Mouse (Mus musculus): ENCODE data around the gene Emilin2. TPM values are rescaled to one million over a fixed set of nuclear protein-coding genes. Genes with fewer than 3 reads are reported as not detected.
A peak's percentile ranks its signal among the peaks of the same experiment; 100 is the strongest.

The Emilin2 gene
- polyA plus RNA-seq, 1 experiment from 2014 or later: 1.5 TPM

GRCm38 (mm10) chr17:71277701-71278491 lies 33.9 kb downstream of the Emilin2 start:
- H3K4me1 ChIP-seq: no peaks in the 10 kb centered on the region
- H3K9ac ChIP-seq: no peak overlapping the region
- H3K4me2 ChIP-seq: no peak overlapping the region
- no peak for ATAC-seq
- no peaks in the 10 kb centered on the region for H3K27me3 ChIP-seq
- no peak overlapping the region for H3K27ac ChIP-seq
- H3K9me3 ChIP-seq (replicated peaks): no peaks in the 10 kb centered on the region
- no peak overlapping the region for H3K4me3 ChIP-seq
- WGBS: 92% methylated on average over 6 of the region's 6 CpGs
- H3K36me3 ChIP-seq (ENCODE audit: poor library complexity, severe bottlenecking): no peaks in the 10 kb centered on the region

GRCm38 (mm10) chr17:71276771-71277170 lies 35.0 kb downstream of the Emilin2 start:
- Histone ChIP-seq H3K9me3 (replicated peaks) (no peaks in the 10 kb centered on the region), H3K4me1 (no peaks in the 10 kb centered on the region), H3K9ac (no peak overlapping the region), H3K27ac (no peak overlapping the region), H3K36me3 (ENCODE audit: poor library complexity, severe bottlenecking) (no peaks in the 10 kb centered on the region), H3K4me2 (no peak overlapping the region), H3K4me3 (no peak overlapping the region), H3K27me3 (no peaks in the 10 kb centered on the region)
- WGBS: 88% methylated on average over 10 of the region's 10 CpGs
- ATAC-seq: no peak

- H3K9ac ChIP-seq: no peak overlapping the region
- ATAC-seq: no peak
- H3K9me3 ChIP-seq (replicated peaks): no peaks in the 10 kb centered on the region
- 95% methylated on average over 12 of the region's 12 CpGs for WGBS
- no peak overlapping the region for H3K4me2 ChIP-seq
- no peak overlapping the region for H3K27ac ChIP-seq
- H3K4me1 ChIP-seq: no peaks in the 10 kb centered on the region
- H3K27me3 ChIP-seq: no peaks in the 10 kb centered on the region
- no peaks in the 10 kb centered on the region for H3K36me3 ChIP-seq (ENCODE audit: poor library complexity, severe bottlenecking)
- H3K4me3 ChIP-seq: no peak overlapping the region
These were observed 37.9 kb downstream of the Emilin2 start for GRCm38 (mm10) chr17:71273901-71274300.

GRCm38 (mm10) chr17:71268599-71268998 lies 43.2 kb downstream of the Emilin2 start:
- no peak overlapping the region for H3K27ac ChIP-seq
- 92% methylated on average over 3 of the region's 3 CpGs for WGBS
- H3K36me3 ChIP-seq (ENCODE audit: poor library complexity, severe bottlenecking): no peaks in the 10 kb centered on the region
- no peak overlapping the region for H3K4me3 ChIP-seq
- no peak overlapping the region for H3K9ac ChIP-seq
- H3K4me1 ChIP-seq: 0 out of 2 replicates have a peak, but pooled peaks cover 3% of the 10 kb centered on the region
- no peaks in the 10 kb centered on the region for H3K27me3 ChIP-seq
- H3K9me3 ChIP-seq (replicated peaks): no peaks in the 10 kb centered on the region
- no peak for ATAC-seq
- H3K4me2 ChIP-seq: no peak overlapping the region

- Histone ChIP-seq H3K4me2 (no peak overlapping the region), H3K9ac (no peak overlapping the region), H3K4me1 (0 out of 2 replicates have a peak, but pooled peaks cover 3% of the 10 kb centered on the region), H3K36me3 (ENCODE audit: poor library complexity, severe bottlenecking) (no peaks in the 10 kb centered on the region), H3K9me3 (replicated peaks) (no peaks in the 10 kb centered on the region), H3K27me3 (no peaks in the 10 kb centered on the region), H3K4me3 (no peak overlapping the region), H3K27ac (no peak overlapping the region)
- no peak for ATAC-seq
- 86% methylated on average over 10 of the region's 10 CpGs for WGBS
These were observed 43.6 kb downstream of the Emilin2 start for GRCm38 (mm10) chr17:71268152-71268551.

GRCm38 (mm10) chr17:71267374-71267773 lies 44.4 kb downstream of the Emilin2 start:
- no peak for ATAC-seq
- WGBS: 94% methylated on average over 8 of the region's 8 CpGs
- Histone ChIP-seq H3K4me2 (no peak overlapping the region), H3K27me3 (no peaks in the 10 kb centered on the region), H3K36me3 (ENCODE audit: poor library complexity, severe bottlenecking) (no peaks in the 10 kb centered on the region), H3K27ac (no peak overlapping the region), H3K9ac (no peak overlapping the region), H3K4me1 (0 out of 2 replicates have a peak, but pooled peaks cover 3% of the 10 kb centered on the region), H3K4me3 (no peak overlapping the region), H3K9me3 (replicated peaks) (no peaks in the 10 kb centered on the region)

GRCm38 (mm10) chr17:71265336-71266051 lies 46.3 kb downstream of the Emilin2 start:
- H3K9me3 ChIP-seq (replicated peaks): no peaks in the 10 kb centered on the region
- no peak overlapping the region for H3K4me2 ChIP-seq
- H3K27ac ChIP-seq: no peak overlapping the region
- WGBS: 60% methylated on average over 5 of the region's 5 CpGs
- ATAC-seq: 0 out of 2 replicates have a peak, but pooled peaks have one; percentile 41
- H3K36me3 ChIP-seq (ENCODE audit: poor library complexity, severe bottlenecking): no peaks in the 10 kb centered on the region
- H3K4me3 ChIP-seq: no peak overlapping the region
- H3K4me1 ChIP-seq: 0 out of 2 replicates have a peak, but pooled peaks cover 3% of the 10 kb centered on the region
- no peak overlapping the region for H3K9ac ChIP-seq
- H3K27me3 ChIP-seq: no peaks in the 10 kb centered on the region

- Histone ChIP-seq H3K9ac (no peak overlapping the region), H3K4me1 (0 out of 2 replicates have a peak, but pooled peaks cover 3% of the 10 kb centered on the region), H3K4me2 (no peak overlapping the region), H3K27me3 (no peaks in the 10 kb centered on the region), H3K4me3 (no peak overlapping the region), H3K36me3 (ENCODE audit: poor library complexity, severe bottlenecking) (no peaks in the 10 kb centered on the region), H3K9me3 (replicated peaks) (no peaks in the 10 kb centered on the region), H3K27ac (no peak overlapping the region)
- WGBS: 87% methylated on average over 4 of the region's 4 CpGs
- ATAC-seq: no peak
These were observed 47.0 kb downstream of the Emilin2 start for GRCm38 (mm10) chr17:71264739-71265138.

GRCm38 (mm10) chr17:71263136-71263535 lies 48.6 kb downstream of the Emilin2 start:
- H3K27me3 ChIP-seq: no peaks in the 10 kb centered on the region
- H3K36me3 ChIP-seq (ENCODE audit: poor library complexity, severe bottlenecking): no peaks in the 10 kb centered on the region
- H3K9me3 ChIP-seq (replicated peaks): no peaks in the 10 kb centered on the region
- 0 out of 2 replicates have a peak, but pooled peaks cover 3% of the 10 kb centered on the region for H3K4me1 ChIP-seq
- no peak overlapping the region for H3K4me3 ChIP-seq
- ATAC-seq: no peak
- no peak overlapping the region for H3K9ac ChIP-seq
- no peak overlapping the region for H3K27ac ChIP-seq
- H3K4me2 ChIP-seq: no peak overlapping the region
- 82% methylated on average over 6 of the region's 6 CpGs for WGBS

GRCm38 (mm10) chr17:71260658-71261057 lies 51.1 kb downstream of the Emilin2 start:
- H3K36me3 ChIP-seq (ENCODE audit: poor library complexity, severe bottlenecking): no peaks in the 10 kb centered on the region
- ATAC-seq: no peak
- no peak overlapping the region for H3K4me3 ChIP-seq
- H3K9ac ChIP-seq: no peak overlapping the region
- H3K27me3 ChIP-seq: no peaks in the 10 kb centered on the region
- no peaks in the 10 kb centered on the region for H3K9me3 ChIP-seq (replicated peaks)
- no peak overlapping the region for H3K27ac ChIP-seq
- 0 out of 2 replicates have a peak, but pooled peaks cover 1% of the 10 kb centered on the region for H3K4me1 ChIP-seq
- WGBS: 34% methylated on average over 3 of the region's 3 CpGs
- no peak overlapping the region for H3K4me2 ChIP-seq

GRCm38 (mm10) chr17:71259727-71260126 lies 52.1 kb downstream of the Emilin2 start:
- no peaks in the 10 kb centered on the region for H3K9me3 ChIP-seq (replicated peaks)
- no peak overlapping the region for H3K4me3 ChIP-seq
- no peak overlapping the region for H3K9ac ChIP-seq
- no peaks in the 10 kb centered on the region for H3K4me1 ChIP-seq
- no peaks in the 10 kb centered on the region for H3K27me3 ChIP-seq
- no peak overlapping the region for H3K4me2 ChIP-seq
- H3K27ac ChIP-seq: no peak overlapping the region
- no peak for ATAC-seq
- no peaks in the 10 kb centered on the region for H3K36me3 ChIP-seq (ENCODE audit: poor library complexity, severe bottlenecking)
- WGBS: 83% methylated on average over 11 of the region's 11 CpGs

GRCm38 (mm10) chr17:71256806-71257536 lies 54.8 kb downstream of the Emilin2 start:
- no peaks in the 10 kb centered on the region for H3K9me3 ChIP-seq (replicated peaks)
- 89% methylated on average over 13 of the region's 13 CpGs for WGBS
- H3K9ac ChIP-seq: no peak overlapping the region
- no peak for ATAC-seq
- H3K4me2 ChIP-seq: no peak overlapping the region
- H3K36me3 ChIP-seq (ENCODE audit: poor library complexity, severe bottlenecking): no peaks in the 10 kb centered on the region
- H3K27ac ChIP-seq: no peak overlapping the region
- no peaks in the 10 kb centered on the region for H3K4me1 ChIP-seq
- H3K27me3 ChIP-seq: no peaks in the 10 kb centered on the region
- H3K4me3 ChIP-seq: no peak overlapping the region
